Mouse (Mus musculus) ES-Bruce4 (cell line): ENCODE data around the gene Pde4dip.

Source experiments
- CTCF ChIP-seq: IDR thresholded peaks from one replicate; pipeline ENCODE4 v1.8.1; 2011; ENCODE audit warnings: low read depth, low read length
- POLR2A ChIP-seq: IDR thresholded peaks from one replicate; pipeline ENCODE4 v1.8.1; 2011; ENCODE audit warnings: low read length; ENCODE audit not compliant: insufficient read depth

DNA sequence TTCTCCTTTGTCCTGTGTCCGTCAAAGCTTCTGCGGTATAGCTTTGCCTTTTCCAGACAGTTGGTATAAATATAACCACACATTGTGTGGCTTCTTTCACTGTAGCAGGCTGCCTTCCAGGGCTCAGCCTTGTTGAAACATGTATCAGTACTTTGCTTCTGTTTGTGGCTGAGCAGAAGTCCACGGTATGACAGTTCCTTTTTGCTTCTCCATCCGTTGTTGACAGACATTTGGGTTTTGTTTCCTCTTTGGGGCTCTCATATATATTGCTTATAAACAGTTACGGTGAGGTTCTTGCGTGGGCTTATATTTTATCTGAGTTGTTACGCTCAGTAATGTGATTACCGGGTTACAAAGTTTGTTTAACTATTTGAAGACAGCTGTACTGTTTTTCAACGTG, 223.0 kb downstream of the Pde4dip start:
- no peak for TF ChIP-seq CTCF
- TF ChIP-seq POLR2A = no peak
